Mouse (Mus musculus): Measurements from ENCODE around the gene Runx1. TPM values are rescaled to one million over a fixed set of nuclear protein-coding genes. Genes with fewer than 3 reads are reported as not detected.

Runx1 gene
- total and polyA plus RNA-seq, 3 experiments: 3.6 to 4.9 (median 4.2) TPM

- DNase-seq: peak; percentile 12
These were observed 260.7 kb downstream of the Runx1 start for GRCm38 (mm10) chr16:92565291-92565690.

GRCm38 (mm10) chr16:92555051-92555450 is 270.9 kb downstream of the Runx1 start:
- DNase-seq: no peak

- DNase-seq: no peak
These were observed 273.1 kb downstream of the Runx1 start for GRCm38 (mm10) chr16:92552858-92553257.

GRCm38 (mm10) chr16:92552106-92552382 is 273.9 kb downstream of the Runx1 start:
- no peak for DNase-seq

Measured in adrenal gland, adult 2 months (tissue).